Mouse (Mus musculus): ENCODE data around the gene Pcbp3. TPM values are rescaled to one million over a fixed set of nuclear protein-coding genes. Genes with fewer than 3 reads are reported as not detected.

Pcbp3 gene
- total and polyA plus RNA-seq, 3 experiments, result not detected

DNA sequence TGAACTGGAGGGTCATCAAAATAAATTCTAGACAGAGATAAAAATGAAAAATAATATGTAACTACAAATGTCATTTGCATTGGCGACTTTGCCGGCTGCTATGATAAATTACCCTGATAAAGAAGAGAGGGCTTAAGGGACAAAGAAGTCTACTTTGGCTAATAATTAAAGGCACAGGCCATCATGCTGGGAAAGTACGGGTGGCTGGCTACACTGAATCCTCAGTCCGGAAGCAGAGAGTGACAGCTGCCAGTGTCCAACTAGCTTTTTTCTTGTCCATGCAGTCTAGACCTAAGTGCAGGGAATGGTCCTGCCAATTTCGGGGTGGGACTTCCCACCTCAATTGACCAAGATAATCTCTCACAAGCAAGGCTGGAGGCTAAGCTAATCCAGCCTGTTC lies 121.1 kb downstream of the Pcbp3 start:
- in situ Hi-C loops (cut with MboI; ENCODE audit: low pct_ligation_motif_present, low pct_unique_long_range_greater_than_20kb, low sequenced_read_pairs), result loop anchor here (25.0 kb wide), 1 partner anchor 172 kb away; no protein-coding TSS in a partner anchor
- Histone ChIP-seq H3K27me3 (replicated peaks) (peaks cover 66% of the 10 kb centered on the region), H3K27ac (ENCODE audit: insufficient read depth, low read depth) (no peak overlapping the region), H3K4me3 (replicated peaks in 1 of 3; ENCODE audit: low read depth in 2 of 3, low read length in 2 of 3, poor library complexity in 1 of 3) (no peak overlapping the region), H3K4me2 (ENCODE audit: insufficient read depth, low read depth, poor library complexity, severe bottlenecking) (no peak overlapping the region), H3K4me1 (ENCODE audit: control insufficient read depth in 1 of 2, insufficient read depth in 2 of 2) (no peaks in the 10 kb centered on the region), H3K9ac (ENCODE audit: insufficient read depth, low read depth) (no peak overlapping the region), H3K36me3 (replicated peaks in 1 of 2; ENCODE audit: control insufficient read depth in 1 of 2, insufficient read depth in 1 of 2, low read length in 1 of 2) (no peaks in the 10 kb centered on the region), H3K9me3 (replicated peaks; ENCODE audit: low read length) (peaks cover 16% of the 10 kb centered on the region), H3K79me2 (replicated peaks; ENCODE audit: control insufficient read depth, extremely low read depth, insufficient read depth, poor library complexity, severe bottlenecking) (no peaks in the 10 kb centered on the region)
- TF ChIP-seq SIN3A (IDR thresholded peaks at IDR 0.05; ENCODE audit: low read length) (no peak), POLR2A (IDR thresholded peaks at IDR 0.05; ENCODE audit: low read depth, low read length) (no peak), RAD21 (IDR thresholded peaks at IDR 0.05; ENCODE audit: low read depth, low read length) (no peak), SMC3 (IDR thresholded peaks at IDR 0.05; ENCODE audit: low read depth, low read length) (no peak), RCOR1 (conservative IDR thresholded peaks at IDR 0.05; ENCODE audit: low read depth, low read length) (no peak), JUN (IDR thresholded peaks at IDR 0.05; ENCODE audit: insufficient read depth, low read depth, low read length) (no peak), USF1 (IDR thresholded peaks at IDR 0.05; ENCODE audit: low read depth, low read length) (no peak), ZMIZ1 (IDR thresholded peaks at IDR 0.05; ENCODE audit: low read depth, low read length) (no peak), NELFE (IDR thresholded peaks at IDR 0.05; ENCODE audit: low read depth, low read length) (no peak), EP300 (IDR thresholded peaks at IDR 0.05; ENCODE audit: low read length) (no peak), UBTF (IDR thresholded peaks at IDR 0.05; ENCODE audit: low read depth, low read length) (no peak), MAZ (IDR thresholded peaks at IDR 0.05; ENCODE audit: low read depth, low read length) (no peak)
- no peak for DNase-seq (ENCODE audit: extremely low read depth)
- dilution Hi-C loops (cut with MboI; ENCODE audit: extremely low pct_ligation_motif_present, extremely low pct_unique_long_range_greater_than_20kb, low sequenced_read_pairs), result no loop called here

DNA sequence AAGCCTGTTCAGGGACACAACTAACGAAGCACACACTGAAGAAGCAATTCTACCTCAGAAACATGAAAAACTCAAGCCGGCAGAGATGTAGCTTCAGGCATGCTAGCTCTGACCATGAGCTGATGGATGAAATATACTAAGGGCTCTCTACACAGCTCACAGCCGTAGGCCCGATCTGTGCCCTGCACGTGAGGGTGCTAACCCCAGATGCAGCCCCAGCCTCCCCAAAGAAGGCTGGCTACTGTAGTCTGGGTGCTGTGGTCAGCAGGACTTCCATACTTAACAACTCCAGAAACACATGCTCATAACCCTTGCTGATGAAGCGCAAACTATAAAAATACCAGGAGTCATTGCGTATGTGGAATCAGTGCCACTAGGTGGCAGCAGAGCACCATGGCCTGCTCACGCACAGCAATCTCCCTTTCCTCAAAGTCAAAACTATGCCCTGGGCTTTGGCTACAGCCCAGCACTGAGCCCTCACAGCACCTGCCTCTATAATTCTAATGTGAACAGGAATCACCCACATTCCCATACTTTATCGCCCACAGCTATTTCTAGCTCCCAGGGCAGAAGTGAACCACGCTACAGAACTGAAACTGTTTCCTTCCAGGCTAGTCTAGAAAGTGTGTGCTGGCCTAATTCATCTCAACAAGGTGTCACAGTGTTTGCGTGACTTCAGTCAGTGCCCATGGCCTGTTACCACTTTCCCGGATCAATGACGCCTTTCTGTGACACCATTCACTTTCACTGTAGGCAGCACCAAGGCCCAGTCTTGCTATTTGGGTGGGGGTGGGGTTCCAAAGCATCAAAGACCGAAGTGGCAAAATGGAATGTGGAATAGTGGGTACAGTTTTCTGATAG lies 126.0 kb downstream of the Pcbp3 start:
- no peaks in the 10 kb centered on the region for H3K36me3 ChIP-seq (replicated peaks in 1 of 2; ENCODE audit: control insufficient read depth in 1 of 2, insufficient read depth in 1 of 2, low read length in 1 of 2)
- peaks cover 66% of the 10 kb centered on the region for H3K27me3 ChIP-seq (replicated peaks)
- peaks cover 16% of the 10 kb centered on the region for H3K9me3 ChIP-seq (replicated peaks; ENCODE audit: low read length)
- no peak overlapping the region for H3K27ac ChIP-seq (ENCODE audit: insufficient read depth, low read depth)
- no peak overlapping the region for H3K9ac ChIP-seq (ENCODE audit: insufficient read depth, low read depth)
- DNase-seq (ENCODE audit: extremely low read depth), result peak; percentile 66
- in situ Hi-C loops (cut with MboI; ENCODE audit: low pct_ligation_motif_present, low pct_unique_long_range_greater_than_20kb, low sequenced_read_pairs) (loop anchor here (5.0 to 25.0 kb wide), 2 partner anchors 177 to 237 kb away; no protein-coding TSS in a partner anchor), dilution Hi-C loops (cut with MboI; ENCODE audit: extremely low pct_ligation_motif_present, extremely low pct_unique_long_range_greater_than_20kb, low sequenced_read_pairs) (no loop called here)
- peak; percentile 93 to 98 for TF ChIP-seq CTCF (conservative IDR thresholded peaks at IDR 0.05 in 1 of 2, IDR thresholded peaks at IDR 0.05 in 1 of 2; ENCODE audit: low read depth in 2 of 2, low read length in 2 of 2)
- TF ChIP-seq MAZ (IDR thresholded peaks at IDR 0.05; ENCODE audit: low read depth, low read length), result no peak
- 0 out of 2 replicates have a peak, but pooled peaks have one; percentile 17 for TF ChIP-seq ZC3H11A (IDR thresholded peaks at IDR 0.05; ENCODE audit: low read depth, low read length)
- no peak for TF ChIP-seq ZNF384 (IDR thresholded peaks at IDR 0.05; ENCODE audit: low read depth, low read length)
- peak; percentile 97 for TF ChIP-seq RAD21 (IDR thresholded peaks at IDR 0.05; ENCODE audit: low read depth, low read length)
- no peak for TF ChIP-seq JUN (IDR thresholded peaks at IDR 0.05; ENCODE audit: insufficient read depth, low read depth, low read length)
- TF ChIP-seq ELF1 (IDR thresholded peaks at IDR 0.05; ENCODE audit: low read depth, low read length), result no peak
- peak; percentile 89 for TF ChIP-seq SMC3 (IDR thresholded peaks at IDR 0.05; ENCODE audit: low read depth, low read length)
- H3K4me2 ChIP-seq (ENCODE audit: insufficient read depth, low read depth, poor library complexity, severe bottlenecking), result no peak overlapping the region
- no peak overlapping the region for H3K4me3 ChIP-seq (replicated peaks in 1 of 3; ENCODE audit: low read depth in 2 of 3, low read length in 2 of 3, poor library complexity in 1 of 3)
- no peaks in the 10 kb centered on the region for H3K4me1 ChIP-seq (ENCODE audit: control insufficient read depth in 1 of 2, insufficient read depth in 2 of 2)
- H3K79me2 ChIP-seq (replicated peaks; ENCODE audit: control insufficient read depth, extremely low read depth, insufficient read depth, poor library complexity, severe bottlenecking), result no peaks in the 10 kb centered on the region

Measured in CH12.LX (cell line).